ENCODE assay signal across 8 mouse cellular contexts in the genomic region with DNA sequence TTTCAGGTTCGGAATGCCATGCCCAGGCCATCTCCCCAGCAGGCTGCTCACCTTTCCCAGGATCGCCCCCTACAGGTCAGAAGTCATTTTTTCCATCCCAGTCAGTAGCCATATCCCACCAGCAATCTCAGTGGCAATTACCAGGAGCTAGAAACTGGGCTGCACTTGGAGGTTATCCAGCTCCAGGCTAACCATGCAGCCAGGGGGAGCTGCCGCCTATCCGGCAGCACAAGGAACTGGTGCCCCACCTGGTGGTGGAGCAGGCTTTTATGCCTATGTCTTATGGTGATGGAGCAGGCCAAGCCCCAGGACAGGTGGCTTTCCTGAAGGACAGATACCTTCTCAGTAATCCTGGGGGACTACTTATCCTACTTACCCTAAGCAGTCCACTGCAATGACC. TPM values are rescaled to one million over a fixed set of nuclear protein-coding genes. Genes with fewer than 3 reads are reported as not detected.
DNase-seq lines count a peak whose midpoint lies in the region; TF ChIP-seq lines count a peak whose summit lies in the region.

No protein-coding gene starts in this region.

- peak; percentile 76 for TF ChIP-seq CTCF in ES-Bruce4 (IDR thresholded peaks at IDR 0.05; ENCODE audit: low read depth, low read length)
- peak; percentile 54 for TF ChIP-seq CTCF in cerebellum, adult 2 months (IDR thresholded peaks at IDR 0.05; ENCODE audit: borderline replicate concordance, insufficient read depth, low read depth, low read length)

- TF ChIP-seq POLR2A in ES-Bruce4 (IDR thresholded peaks at IDR 0.05; ENCODE audit: insufficient read depth, low read length): no peak
- TF ChIP-seq POLR2A in cerebellum, adult 2 months (IDR thresholded peaks at IDR 0.05; ENCODE audit: borderline replicate concordance, insufficient read depth, low read length): no peak

- no peaks in the 10 kb centered on the region for H3K9me3 ChIP-seq in ES-Bruce4 (replicated peaks; ENCODE audit: control insufficient read depth, insufficient read depth, low read length, poor library complexity, severe bottlenecking)

- intact Hi-C loops in heart, postnatal 14 days (cut with DNase I): loop anchor here (2.0 kb wide), 1 partner anchor 303 kb away; no protein-coding TSS in a partner anchor
- intact Hi-C loops in left cerebral cortex, postnatal 14 days (cut with DNase I): no loop called here

- DNase-seq in gastrocnemius, adult 18-20 months (ENCODE audit: low spot score): peak; percentile 4
- DNase-seq in gastrocnemius, postnatal 25 days: no peak
- peak; percentile 18 to 20 for DNase-seq in cerebellum, adult 2 months
- DNase-seq in heart, postnatal 14 days: peak; percentile 52 to 66
- DNase-seq in left cerebral cortex, postnatal 14 days (ENCODE audit: low spot score in 2 of 2): peak; percentile 34 to 51
- peak; percentile 41 for DNase-seq in retina, postnatal 1 day
- no peak for DNase-seq in yolk sac, embryonic 10.5 days (ENCODE audit: low spot score)

- H3K4me3 ChIP-seq in ES-Bruce4 (ENCODE audit: low read depth, low read length): no peak overlapping the region
- no peak overlapping the region for H3K4me3 ChIP-seq in cerebellum, adult 2 months (replicated peaks; ENCODE audit: insufficient read depth, low read depth, low read length)

- H3K9ac ChIP-seq in ES-Bruce4 (ENCODE audit: low read depth, poor library complexity, severe bottlenecking): no peak overlapping the region

- H3K4me1 ChIP-seq in ES-Bruce4 (ENCODE audit: control insufficient read depth, insufficient read depth, low read length): no peaks in the 10 kb centered on the region
- no peaks in the 10 kb centered on the region for H3K4me1 ChIP-seq in cerebellum, adult 2 months (ENCODE audit: control insufficient read depth, insufficient read depth, low read length)

- no peak for TF ChIP-seq EP300 in ES-Bruce4 (IDR thresholded peaks at IDR 0.05; ENCODE audit: insufficient read depth, low read depth, low read length)

- H3K27me3 ChIP-seq in ES-Bruce4 (ENCODE audit: control insufficient read depth, insufficient read depth, low read length, poor library complexity, severe bottlenecking): no peaks in the 10 kb centered on the region
- H3K27me3 ChIP-seq in cerebellum, adult 2 months (ENCODE audit: control insufficient read depth, insufficient read depth, low read length): no peaks in the 10 kb centered on the region

- no peaks in the 10 kb centered on the region for H3K36me3 ChIP-seq in ES-Bruce4 (ENCODE audit: control insufficient read depth, insufficient read depth, low read length, poor library complexity, severe bottlenecking)

- WGBS in cerebellum, adult 2 months: 30% methylated on average over 4 of the region's 4 CpGs

- no peak overlapping the region for H3K27ac ChIP-seq in ES-Bruce4 (ENCODE audit: insufficient read depth, low read length)
- H3K27ac ChIP-seq in cerebellum, adult 2 months (ENCODE audit: insufficient read depth, low read length): no peak overlapping the region

RNA-seq across cellular contexts. Expression of a gene that starts 26.3 kb away (rescaled TPM):
- under 1 TPM; 0.45 to 0.82 TPM for total RNA-seq in gastrocnemius, adult 18-20 months (2021)
- 1 to 10 TPM in 1 of 2 experiments, under 1 TPM in 1; 0.92 to 2.3 TPM for total RNA-seq in gastrocnemius, postnatal 25 days (2021)
- 1.9 and 2.7 TPM in 2 replicates for polyA plus RNA-seq in ES-Bruce4 (2011; ENCODE audit: insufficient read depth, insufficient read length, low read depth, missing spikeins)
- polyA plus RNA-seq in cerebellum, adult 2 months (2012; rRNA removed): 2.4 and 2.7 TPM in 2 replicates
- 10 to 100 TPM; 10.5 to 11.8 TPM for total RNA-seq in heart, postnatal 14 days (2021)
- total RNA-seq in left cerebral cortex, postnatal 14 days (2021): 1 to 10 TPM; 7.5 to 8.9 TPM

Comparison
In these comparisons a context has a peak if more than half of its experiments do, and no peak if none do; other contexts are left out.
1. DNase-seq: peak in gastrocnemius, adult 18-20 months (single experiment), cerebellum, adult 2 months (2 of 2), heart, postnatal 14 days (2 of 2), left cerebral cortex, postnatal 14 days (2 of 2) and retina, postnatal 1 day (single experiment); none in gastrocnemius, postnatal 25 days (single experiment) and yolk sac, embryonic 10.5 days (single experiment).